Mouse (Mus musculus) hindbrain, embryonic 15.5 days (tissue): ENCODE data around the gene Olfr434. TPM values are rescaled to one million over a fixed set of nuclear protein-coding genes. Genes with fewer than 3 reads are reported as not detected.
"Not testable (repeated sequence)": the region's sequence is repeated elsewhere in the genome, so short reads cannot be mapped to it uniquely, and the experiment has no call there.

Experiments used
- ATAC-seq: fragments of 200-750 bp; cut with Nextera tagmentation; 2 replicates; pipeline ENCODE4 v1.8.0; 2017; ENCODE audit warnings: low read depth, moderate number of reproducible peaks, moderate TSS enrichment; ENCODE audit not compliant: low FRiP score
- H3K27ac ChIP-seq: fragments of 300-500 bp; sonication (generic); replicated peaks from 2 replicates; pipeline ENCODE4 v1.5.1; 2015; ENCODE audit warnings: mild to moderate bottlenecking, inconsistent platforms
- H3K27me3 ChIP-seq: fragments of 300-500 bp; sonication (generic); 2 replicates; pipeline ENCODE4 v1.6.1; 2015; ENCODE audit warnings: control low read depth, inconsistent platforms
- H3K36me3 ChIP-seq: fragments of 300-500 bp; sonication (generic); 2 replicates; pipeline ENCODE4 v1.6.1; 2015; ENCODE audit warnings: control low read depth, inconsistent platforms
- H3K4me1 ChIP-seq: fragments of 300-500 bp; sonication (generic); replicated peaks from 2 replicates; pipeline ENCODE4 v1.6.1; 2015; ENCODE audit warnings: control low read depth, inconsistent platforms
- H3K4me2 ChIP-seq: fragments of 300-500 bp; sonication (generic); 2 replicates; pipeline ENCODE4 v1.6.1; 2015; ENCODE audit warnings: moderate library complexity, mild to moderate bottlenecking, inconsistent platforms
- H3K4me3 ChIP-seq: fragments of 300-500 bp; sonication (generic); 2 replicates; pipeline ENCODE4 v1.5.1; 2015; ENCODE audit warnings: mild to moderate bottlenecking, inconsistent platforms
- H3K9ac ChIP-seq: fragments of 300-500 bp; sonication (generic); 2 replicates; pipeline ENCODE4 v1.6.1; 2015; ENCODE audit warnings: inconsistent platforms
- H3K9me3 ChIP-seq: fragments of 300-500 bp; sonication (generic); 2 replicates; pipeline ENCODE4 v1.6.1; 2016; ENCODE audit warnings: control low read depth, inconsistent platforms
- WGBS: fragments of 180-500 bp; shearing (Covaris S2); methylation state at CpG from one replicate; pipeline ENCODE4 v1.1.7; 2015; 5-methylcytosine and 5-hydroxymethylcytosine counted together
- polyA plus RNA-seq: library from polyadenylated mRNA; unstranded; fragments of >200 nt; fragmentation: Nextera tagmentation; extraction: Ambion mirVana; gene quantifications from 2 replicates; pipeline ENCODE4 v1.2.1, GENCODE M21; 2015

Gene Olfr434
- polyA plus RNA-seq = not detected in 2 replicates

- not testable (repeated sequence) for H3K9me3 ChIP-seq, H3K27me3 ChIP-seq, ATAC-seq, H3K27ac ChIP-seq, H3K9ac ChIP-seq, H3K4me3 ChIP-seq, H3K36me3 ChIP-seq, H3K4me1 ChIP-seq, H3K4me2 ChIP-seq
These were observed at the start of gene Olfr434 for GRCm38 (mm10) chr6:43212873-43213272. TSS of gene Olfr434 (plus strand) at chr6:43213021.

GRCm38 (mm10) chr6:43167246-43167645 lies 45.6 kb upstream of the Olfr434 start:
- Histone ChIP-seq H3K4me2 (no peak overlapping the region), H3K4me3 (no peak overlapping the region), H3K9ac (no peak overlapping the region), H3K36me3 (no peaks in the 10 kb centered on the region), H3K27ac (no peak overlapping the region), H3K9me3 (no peaks in the 10 kb centered on the region), H3K4me1 (no peaks in the 10 kb centered on the region), H3K27me3 (no peaks in the 10 kb centered on the region)
- 93% methylated on average over 4 of the region's 4 CpGs for WGBS
- no peak for ATAC-seq

GRCm38 (mm10) chr6:43171840-43172239 lies 41.0 kb upstream of the Olfr434 start, which contains the start of gene Olfr13:
TSS of gene Olfr13 (plus strand) at chr6:43172140.
- no peaks in the 10 kb centered on the region for H3K27me3 ChIP-seq
- no peaks in the 10 kb centered on the region for H3K9me3 ChIP-seq
- WGBS = 81% methylated on average over 4 of the region's 4 CpGs
- H3K27ac ChIP-seq = no peak within 1 kb of the TSS
- ATAC-seq = no peak
- H3K36me3 ChIP-seq = no peaks in the 10 kb centered on the region
- no peak within 1 kb of the TSS for H3K4me2 ChIP-seq
- H3K4me3 ChIP-seq = no peak within 1 kb of the TSS
- H3K4me1 ChIP-seq = no peaks in the 10 kb centered on the region
- H3K9ac ChIP-seq = no peak within 1 kb of the TSS

GRCm38 (mm10) chr6:43178129-43178528 lies 34.7 kb upstream of the Olfr434 start:
- Histone ChIP-seq H3K27ac (peak overlapping the region; percentile 63), H3K9me3 (no peaks in the 10 kb centered on the region), H3K4me3 (no peak overlapping the region), H3K27me3 (no peaks in the 10 kb centered on the region), H3K9ac (no peak overlapping the region), H3K4me1 (peaks cover 10% of the 10 kb centered on the region), H3K36me3 (no peaks in the 10 kb centered on the region), H3K4me2 (no peak overlapping the region)
- WGBS = 73% methylated on average over 1 of the region's 1 CpGs
- ATAC-seq = peak; percentile 54; the same call in 1 of the 2 replicates

GRCm38 (mm10) chr6:43178584-43179501 lies 34.0 kb upstream of the Olfr434 start:
- H3K4me2 ChIP-seq = no peak overlapping the region
- no peaks in the 10 kb centered on the region for H3K9me3 ChIP-seq
- H3K9ac ChIP-seq = no peak overlapping the region
- H3K27me3 ChIP-seq = no peaks in the 10 kb centered on the region
- WGBS = 43% methylated on average over 6 of the region's 6 CpGs
- H3K27ac ChIP-seq = peak overlapping the region; percentile 63; the same call in 1 of the 2 replicates
- H3K4me3 ChIP-seq = no peak overlapping the region
- ATAC-seq = peak; percentile 69; the same call in 1 of the 2 replicates
- H3K36me3 ChIP-seq = no peaks in the 10 kb centered on the region
- peaks cover 10% of the 10 kb centered on the region for H3K4me1 ChIP-seq

GRCm38 (mm10) chr6:43190986-43191385 lies 21.8 kb upstream of the Olfr434 start:
- H3K4me2 ChIP-seq = no peak overlapping the region

GRCm38 (mm10) chr6:43196781-43197180 lies 16.0 kb upstream of the Olfr434 start, which contains the start of gene Olfr435:
TSS of gene Olfr435 (plus strand) at chr6:43197146.
- H3K4me3 ChIP-seq = no peak within 1 kb of the TSS
- no peak within 1 kb of the TSS for H3K27ac ChIP-seq
- no peaks in the 10 kb centered on the region for H3K27me3 ChIP-seq
- no peaks in the 10 kb centered on the region for H3K36me3 ChIP-seq
- no peaks in the 10 kb centered on the region for H3K9me3 ChIP-seq
- ATAC-seq = no peak
- no peak within 1 kb of the TSS for H3K9ac ChIP-seq
- no peaks in the 10 kb centered on the region for H3K4me1 ChIP-seq
- H3K4me2 ChIP-seq = no peak within 1 kb of the TSS

More at GRCm38 (mm10) chr6:43190986-43191385, 21.8 kb upstream of the Olfr434 start:
- no peak for ATAC-seq
- no peak overlapping the region for H3K27ac ChIP-seq
- no peaks in the 10 kb centered on the region for H3K27me3 ChIP-seq
- H3K4me3 ChIP-seq = no peak overlapping the region
- no peaks in the 10 kb centered on the region for H3K4me1 ChIP-seq
- H3K36me3 ChIP-seq = no peaks in the 10 kb centered on the region
- H3K9me3 ChIP-seq = no peaks in the 10 kb centered on the region
- WGBS = 87% methylated on average over 3 of the region's 3 CpGs
- H3K9ac ChIP-seq = no peak overlapping the region

GRCm38 (mm10) chr6:43198094-43198493 lies 14.7 kb upstream of the Olfr434 start:
- no peak overlapping the region for H3K27ac ChIP-seq
- H3K9ac ChIP-seq = no peak overlapping the region
- no peak for ATAC-seq
- H3K9me3 ChIP-seq = no peaks in the 10 kb centered on the region
- no peaks in the 10 kb centered on the region for H3K27me3 ChIP-seq
- H3K4me3 ChIP-seq = no peak overlapping the region
- no peak overlapping the region for H3K4me2 ChIP-seq
- no peaks in the 10 kb centered on the region for H3K4me1 ChIP-seq
- no peaks in the 10 kb centered on the region for H3K36me3 ChIP-seq
- WGBS = 85% methylated on average over 3 of the region's 3 CpGs

GRCm38 (mm10) chr6:43202786-43203185 lies 10.0 kb upstream of the Olfr434 start:
- Histone ChIP-seq H3K9ac (no peak overlapping the region), H3K9me3 (no peaks in the 10 kb centered on the region), H3K4me2 (no peak overlapping the region), H3K36me3 (no peaks in the 10 kb centered on the region), H3K27me3 (no peaks in the 10 kb centered on the region), H3K4me3 (no peak overlapping the region), H3K27ac (no peak overlapping the region), H3K4me1 (no peaks in the 10 kb centered on the region)
- ATAC-seq = no peak

- 37% methylated on average over 2 of the region's 2 CpGs for WGBS
- Histone ChIP-seq H3K36me3 (no peaks in the 10 kb centered on the region), H3K9ac (no peak overlapping the region), H3K4me1 (no peaks in the 10 kb centered on the region), H3K9me3 (no peaks in the 10 kb centered on the region), H3K27ac (no peak overlapping the region), H3K27me3 (no peaks in the 10 kb centered on the region), H3K4me3 (no peak overlapping the region), H3K4me2 (no peak overlapping the region)
- no peak for ATAC-seq
These were observed 7.5 kb upstream of the Olfr434 start for GRCm38 (mm10) chr6:43205355-43205754.

GRCm38 (mm10) chr6:43231255-43231654 lies 18.4 kb downstream of the Olfr434 start, which contains the start of gene Olfr47:
TSS of gene Olfr47 (plus strand) at chr6:43231529.
- not testable (repeated sequence) for H3K4me2 ChIP-seq, ATAC-seq, H3K36me3 ChIP-seq, H3K4me3 ChIP-seq, H3K27ac ChIP-seq, H3K27me3 ChIP-seq, H3K9me3 ChIP-seq, H3K9ac ChIP-seq, H3K4me1 ChIP-seq
- WGBS = 83% methylated on average over 1 of the region's 1 CpGs

- ATAC-seq = no peak
- Histone ChIP-seq H3K9me3 (no peaks in the 10 kb centered on the region), H3K4me1 (no peaks in the 10 kb centered on the region), H3K4me2 (no peak overlapping the region), H3K36me3 (no peaks in the 10 kb centered on the region), H3K27me3 (no peaks in the 10 kb centered on the region), H3K4me3 (no peak overlapping the region), H3K9ac (no peak overlapping the region), H3K27ac (no peak overlapping the region)
- 17% methylated on average over 4 of the region's 4 CpGs for whole genome bisulfite sequencing
These were observed 29.2 kb downstream of the Olfr434 start for GRCm38 (mm10) chr6:43242061-43242460.
